ENCODE assay signal across 12 mouse cellular contexts in genomic region chr11:74835593-74836224, GRCm38 (mm10). TPM values are rescaled to one million over a fixed set of nuclear protein-coding genes. Genes with fewer than 3 reads are reported as not detected.
DNase-seq lines count a peak whose midpoint lies in the region; ATAC-seq lines count a peak whose summit lies in the region.
"Had no signal": no experiment of that assay in that cellular context is flagged by ENCODE, and none has a peak within 500 bp of the region (broad histone marks: within the 10 kb centered on the region; RNA-seq: fewer than 3 reads in every experiment).

No protein-coding gene starts in this region.

- H3K27me3 ChIP-seq in heart, embryonic 10.5 days (ENCODE audit: insufficient read depth, poor library complexity, severe bottlenecking): no peaks in the 10 kb centered on the region
- peaks cover 15% of the 10 kb centered on the region for H3K27me3 ChIP-seq in midbrain, embryonic 10.5 days (ENCODE audit: low read depth, poor library complexity, severe bottlenecking)
- no peaks in the 10 kb centered on the region for H3K27me3 ChIP-seq in midbrain, embryonic 16.5 days (ENCODE audit: control insufficient read depth, insufficient read depth, low read depth, low read length)
- H3K27me3 ChIP-seq in embryonic facial prominence, embryonic 13.5 days: no peaks in the 10 kb centered on the region
- no peaks in the 10 kb centered on the region for H3K27me3 ChIP-seq in liver, embryonic 12.5 days (replicated peaks)
- H3K27me3 ChIP-seq: CH12.LX; lung, embryonic 15.5 days had no signal

- H3K4me2 ChIP-seq in midbrain, embryonic 16.5 days (ENCODE audit: low read length): no peak overlapping the region
- H3K4me2 ChIP-seq in embryonic facial prominence, embryonic 13.5 days: no peak overlapping the region
- H3K4me2 ChIP-seq in liver, embryonic 12.5 days: no peak overlapping the region
- H3K4me2 ChIP-seq: lung, embryonic 15.5 days had no signal

- no peak overlapping the region for H3K4me3 ChIP-seq in heart, embryonic 10.5 days
- peak overlapping the region; percentile 67; the same call in 1 of the 2 replicates for H3K4me3 ChIP-seq in midbrain, embryonic 10.5 days
- no peak overlapping the region for H3K4me3 ChIP-seq in midbrain, embryonic 16.5 days (ENCODE audit: low read depth, low read length)
- no peak overlapping the region for H3K4me3 ChIP-seq in embryonic facial prominence, embryonic 13.5 days
- H3K4me3 ChIP-seq in liver, embryonic 12.5 days: no peak overlapping the region
- H3K4me3 ChIP-seq: layer of hippocampus, adult 2 months; lung, embryonic 15.5 days had no signal

- peak; percentile 61 for DNase-seq in heart, embryonic 10.5 days (ENCODE audit: low spot score)
- no peak for DNase-seq in heart, adult 18-20 months
- no peak for DNase-seq in midbrain, embryonic 10.5 days (ENCODE audit: low spot score)
- no peak for DNase-seq in kidney, adult 8-10 months
- DNase-seq: adrenal gland, postnatal 36 days; kidney, adult 9 months had no signal

- no peak for ATAC-seq in midbrain, embryonic 16.5 days
- no peak for ATAC-seq in embryonic facial prominence, embryonic 13.5 days (ENCODE audit: insufficient number of reproducible peaks, insufficient read depth, low FRiP score, low TSS enrichment, low read depth)
- ATAC-seq in liver, embryonic 12.5 days: no peak

- 0 out of 2 replicates have a peak, but pooled peaks cover 9% of the 10 kb centered on the region for H3K36me3 ChIP-seq in heart, embryonic 10.5 days
- peaks cover 26% of the 10 kb centered on the region for H3K36me3 ChIP-seq in midbrain, embryonic 10.5 days
- no peaks in the 10 kb centered on the region for H3K36me3 ChIP-seq in midbrain, embryonic 16.5 days (ENCODE audit: control insufficient read depth, insufficient read depth, low read length)
- H3K36me3 ChIP-seq in embryonic facial prominence, embryonic 13.5 days: 0 out of 2 replicates have a peak, but pooled peaks cover 15% of the 10 kb centered on the region
- H3K36me3 ChIP-seq in liver, embryonic 12.5 days: peaks cover 10% of the 10 kb centered on the region
- H3K36me3 ChIP-seq: lung, embryonic 15.5 days had no signal

- no peaks in the 10 kb centered on the region for H3K9me3 ChIP-seq in heart, embryonic 10.5 days
- no peaks in the 10 kb centered on the region for H3K9me3 ChIP-seq in midbrain, embryonic 10.5 days (replicated peaks)
- no peaks in the 10 kb centered on the region for H3K9me3 ChIP-seq in midbrain, embryonic 16.5 days (replicated peaks; ENCODE audit: control insufficient read depth, low read length, poor library complexity, severe bottlenecking)
- no peaks in the 10 kb centered on the region for H3K9me3 ChIP-seq in embryonic facial prominence, embryonic 13.5 days
- H3K9me3 ChIP-seq in liver, embryonic 12.5 days (replicated peaks): no peaks in the 10 kb centered on the region
- H3K9me3 ChIP-seq: lung, embryonic 15.5 days had no signal

- H3K27ac ChIP-seq in heart, embryonic 10.5 days: 0 out of 2 replicates have a peak overlapping the region, but pooled peaks have one; percentile 39
- no peak overlapping the region; the same call in 1 of the 2 replicates for H3K27ac ChIP-seq in midbrain, embryonic 10.5 days (replicated peaks)
- no peak overlapping the region for H3K27ac ChIP-seq in midbrain, embryonic 16.5 days (ENCODE audit: low read length)
- H3K27ac ChIP-seq in embryonic facial prominence, embryonic 13.5 days: no peak overlapping the region
- peak overlapping the region; percentile 98 for H3K27ac ChIP-seq in liver, embryonic 12.5 days

- no peak overlapping the region for H3K9ac ChIP-seq in midbrain, embryonic 16.5 days (ENCODE audit: low read depth, low read length)
- peak overlapping the region; percentile 46; the same call in 1 of the 2 replicates for H3K9ac ChIP-seq in embryonic facial prominence, embryonic 13.5 days
- peak overlapping the region; percentile 15; the same call in 1 of the 2 replicates for H3K9ac ChIP-seq in liver, embryonic 12.5 days
- H3K9ac ChIP-seq: lung, embryonic 15.5 days had no signal

- H3K4me1 ChIP-seq in heart, embryonic 10.5 days: peaks cover 80% of the 10 kb centered on the region
- H3K4me1 ChIP-seq in midbrain, embryonic 10.5 days: peaks cover 77% of the 10 kb centered on the region
- H3K4me1 ChIP-seq in midbrain, embryonic 16.5 days (ENCODE audit: control insufficient read depth, insufficient read depth, low read length): peaks cover 34% of the 10 kb centered on the region
- H3K4me1 ChIP-seq in embryonic facial prominence, embryonic 13.5 days: peaks cover 56% of the 10 kb centered on the region
- peaks cover 80% of the 10 kb centered on the region for H3K4me1 ChIP-seq in liver, embryonic 12.5 days

- 86% methylated on average over 6 of the region's 6 CpGs for WGBS in heart, embryonic 10.5 days
- 90% methylated on average over 6 of the region's 6 CpGs for WGBS in midbrain, embryonic 10.5 days
- 80% methylated on average over 6 of the region's 6 CpGs for WGBS in midbrain, embryonic 16.5 days
- WGBS in embryonic facial prominence, embryonic 13.5 days: 82% methylated on average over 6 of the region's 6 CpGs
- 80% methylated on average over 6 of the region's 6 CpGs for WGBS in liver, embryonic 12.5 days (ENCODE audit: insufficient replicate concordance)

RNA-seq across cellular contexts. Expression of gene Mnt, which starts 5.0 kb away (rescaled TPM):
- 3.2 and 3.8 TPM in 2 replicates for polyA plus RNA-seq in heart, embryonic 10.5 days (2016; fragmentation: Nextera tagmentation; extraction: Ambion mirVana)
- total RNA-seq in heart, adult 18-20 months (2021): 1 to 10 TPM; 5.8 to 6.3 TPM
- polyA plus RNA-seq in midbrain, embryonic 10.5 days (2016; fragmentation: Nextera tagmentation; extraction: Ambion mirVana): 4.2 and 5.5 TPM in 2 replicates
- polyA plus RNA-seq in midbrain, embryonic 16.5 days (2015; fragmentation: Nextera tagmentation; extraction: Ambion mirVana): 7.6 and 8.6 TPM in 2 replicates
- polyA plus RNA-seq in embryonic facial prominence, embryonic 13.5 days (2015; fragmentation: Nextera tagmentation; extraction: Ambion mirVana): 5.7 and 6.0 TPM in 2 replicates
- 1.9 and 2.0 TPM in 2 replicates for polyA plus RNA-seq in liver, embryonic 12.5 days (2016; fragmentation: Nextera tagmentation; extraction: Ambion mirVana)

Comparison
In these comparisons a context has a peak if more than half of its experiments do, and no peak if none do; other contexts are left out.
1. H3K27ac ChIP-seq: peak in heart, embryonic 10.5 days (single experiment) and liver, embryonic 12.5 days (single experiment); none in midbrain, embryonic 10.5 days (single experiment), midbrain, embryonic 16.5 days (single experiment) and embryonic facial prominence, embryonic 13.5 days (single experiment).